Mouse (Mus musculus): ENCODE results near the gene Tecta.

Gene Tecta

DNA sequence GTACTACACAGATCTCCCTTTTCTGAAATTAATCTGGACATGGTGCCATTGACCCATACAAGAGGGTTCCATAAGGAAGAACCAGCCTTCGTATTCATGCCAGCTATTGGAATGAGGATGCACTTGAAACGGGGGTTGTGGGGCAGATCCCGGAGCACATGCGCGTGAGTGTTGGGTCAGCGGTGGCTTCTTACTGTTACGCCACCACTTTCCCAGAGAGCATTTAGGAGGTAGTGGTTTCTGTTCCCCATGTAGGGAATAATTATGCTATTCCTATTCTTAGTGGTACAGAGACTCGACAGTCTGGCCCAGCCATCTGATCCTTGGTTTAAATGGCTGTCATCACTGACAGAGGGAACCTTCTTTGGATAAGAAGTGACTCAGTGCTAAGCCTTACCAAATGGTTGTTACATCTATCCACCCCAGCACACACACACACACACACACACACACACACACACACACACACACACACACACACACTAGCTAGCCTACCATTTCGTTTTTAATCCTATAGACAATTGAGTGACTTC lies 81.2 kb downstream of the Tecta start:
- DNase-seq (ENCODE audit: low spot score) = no peak

DNA sequence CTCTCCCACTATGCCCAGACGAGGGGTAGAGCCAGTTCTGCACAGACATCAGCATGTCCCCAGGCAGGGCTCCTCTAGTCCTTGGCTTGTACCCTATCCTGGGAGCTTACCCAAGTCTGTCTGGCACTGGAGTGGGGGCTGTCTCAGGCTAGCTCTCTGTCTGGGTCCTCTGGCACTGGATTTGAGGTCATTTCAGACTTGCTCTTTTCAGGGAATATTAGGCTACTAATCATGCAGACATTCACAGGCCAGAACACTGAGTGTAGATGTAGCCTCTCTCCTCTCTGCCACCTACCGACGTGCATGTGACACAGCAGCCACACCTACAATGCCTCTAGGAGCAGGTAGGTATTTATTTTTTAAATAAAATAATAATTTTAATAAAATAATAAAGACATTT lies 82.4 kb downstream of the Tecta start:
- DNase-seq (ENCODE audit: low spot score) = no peak

DNA sequence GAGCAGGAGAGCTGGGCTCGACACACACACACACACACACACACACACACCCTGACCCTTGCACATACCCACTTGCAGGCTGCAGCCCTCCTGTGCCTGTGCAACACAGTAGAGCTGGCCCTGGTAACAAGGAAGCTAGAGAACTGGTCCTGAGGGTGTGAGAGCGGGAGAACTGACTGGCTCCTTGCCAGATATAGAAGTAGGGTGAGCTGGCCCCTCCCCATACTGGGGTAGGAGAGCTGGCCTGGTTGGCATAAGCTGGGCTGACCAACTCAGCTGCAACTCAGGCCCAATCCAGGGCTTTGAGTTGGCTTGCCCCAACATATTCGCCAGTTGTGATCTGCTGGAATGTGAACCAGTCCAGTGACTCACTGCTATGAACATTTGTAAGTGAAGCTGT lies 83.9 kb downstream of the Tecta start:
- DNase-seq (ENCODE audit: low spot score) = no peak

DNA sequence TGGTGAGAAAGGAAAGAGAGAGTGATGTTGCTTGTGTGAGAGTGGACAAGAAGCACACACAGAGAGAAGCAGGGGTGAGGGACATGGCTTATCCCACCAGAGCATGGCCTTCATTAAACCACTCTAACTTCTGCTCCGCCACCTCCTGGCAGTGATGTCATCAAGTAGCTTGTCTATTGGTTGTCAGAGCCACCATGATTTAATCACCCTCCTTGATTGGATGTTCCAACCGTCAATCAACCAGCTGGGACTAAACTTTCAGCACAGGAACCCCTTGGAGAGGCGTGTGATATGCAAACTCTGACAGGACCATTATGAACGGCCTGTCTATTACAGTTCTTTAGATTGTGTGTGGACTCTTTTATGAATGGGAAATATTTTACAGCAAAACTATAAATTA lies 84.8 kb downstream of the Tecta start:
- no peak for DNase-seq (ENCODE audit: low spot score)

DNA sequence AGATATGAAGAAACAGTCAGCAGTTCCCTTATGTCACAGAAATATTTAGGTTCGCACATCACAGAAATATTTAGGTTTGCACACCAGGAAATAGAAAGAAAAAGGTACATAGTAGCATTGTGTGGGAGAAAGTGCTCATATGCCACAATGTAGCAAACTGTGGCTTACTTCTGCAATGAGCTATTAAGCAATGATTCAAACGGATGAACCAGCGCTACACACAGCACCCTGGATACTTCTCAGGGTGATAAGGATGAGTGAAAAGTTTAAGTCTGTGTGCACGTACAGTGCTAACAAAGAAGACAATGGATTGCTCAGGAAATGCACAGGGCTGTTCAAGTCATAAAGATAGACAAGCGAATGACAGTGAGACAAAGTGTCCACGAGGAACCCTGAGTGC lies 85.3 kb downstream of the Tecta start:
- no peak for DNase-seq (ENCODE audit: low spot score)

DNA sequence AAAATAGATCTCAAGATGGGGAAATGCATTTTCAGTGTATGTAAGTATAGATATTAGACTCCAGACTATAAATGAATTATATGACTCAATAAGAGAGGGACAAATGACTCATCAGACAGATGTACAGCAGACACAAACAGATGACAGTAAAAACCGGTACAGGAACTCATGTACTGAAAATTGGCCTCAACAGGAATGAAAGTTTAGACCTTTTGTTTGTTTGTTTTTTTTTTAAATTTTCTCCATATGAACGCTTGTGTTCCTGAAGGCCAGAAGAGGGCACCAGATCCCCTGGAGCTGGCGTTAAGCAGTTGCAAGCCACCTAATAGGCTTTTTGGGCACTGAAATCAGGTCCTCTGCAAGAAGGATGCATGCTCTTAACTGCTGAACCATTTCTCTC lies 85.9 kb downstream of the Tecta start:
- DNase-seq (ENCODE audit: low spot score) = no peak

DNA sequence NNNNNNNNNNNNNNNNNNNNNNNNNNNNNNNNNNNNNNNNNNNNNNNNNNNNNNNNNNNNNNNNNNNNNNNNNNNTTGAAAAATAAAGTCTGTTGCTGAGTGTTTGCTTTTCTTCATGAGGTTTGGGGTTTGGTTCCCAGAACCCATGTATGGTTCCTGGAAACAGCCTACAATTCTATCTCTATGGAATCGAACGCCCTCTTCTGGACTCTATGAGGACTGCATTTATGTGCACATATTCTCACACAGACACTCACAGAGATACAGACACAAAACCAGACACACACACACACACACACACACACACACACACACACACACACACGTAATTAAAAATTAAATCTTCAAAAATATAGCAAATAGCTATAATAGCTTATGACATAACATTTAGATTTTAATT lies 88.4 kb downstream of the Tecta start:
- DNase-seq (ENCODE audit: low spot score) = no peak

DNA sequence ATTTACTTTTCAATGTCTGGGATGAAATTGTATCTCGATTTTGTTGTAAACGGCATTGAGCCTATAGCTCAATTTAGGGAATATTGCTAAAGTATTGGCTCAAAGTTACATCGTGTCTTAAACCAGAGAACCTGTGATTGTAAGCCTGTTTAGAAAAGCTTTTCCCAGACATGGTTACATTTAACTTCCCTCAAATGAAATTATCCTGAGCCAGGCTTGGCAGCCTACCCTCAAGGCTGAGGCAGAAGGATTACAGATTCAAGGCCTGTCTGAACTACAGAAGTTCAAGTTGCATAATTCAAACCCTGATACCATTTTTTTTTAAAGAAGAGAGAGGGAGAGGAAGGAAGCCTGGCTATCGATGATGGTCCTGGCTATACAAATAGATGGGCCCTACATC lies 95.8 kb downstream of the Tecta start:
- DNase-seq (ENCODE audit: low spot score) = no peak

DNA sequence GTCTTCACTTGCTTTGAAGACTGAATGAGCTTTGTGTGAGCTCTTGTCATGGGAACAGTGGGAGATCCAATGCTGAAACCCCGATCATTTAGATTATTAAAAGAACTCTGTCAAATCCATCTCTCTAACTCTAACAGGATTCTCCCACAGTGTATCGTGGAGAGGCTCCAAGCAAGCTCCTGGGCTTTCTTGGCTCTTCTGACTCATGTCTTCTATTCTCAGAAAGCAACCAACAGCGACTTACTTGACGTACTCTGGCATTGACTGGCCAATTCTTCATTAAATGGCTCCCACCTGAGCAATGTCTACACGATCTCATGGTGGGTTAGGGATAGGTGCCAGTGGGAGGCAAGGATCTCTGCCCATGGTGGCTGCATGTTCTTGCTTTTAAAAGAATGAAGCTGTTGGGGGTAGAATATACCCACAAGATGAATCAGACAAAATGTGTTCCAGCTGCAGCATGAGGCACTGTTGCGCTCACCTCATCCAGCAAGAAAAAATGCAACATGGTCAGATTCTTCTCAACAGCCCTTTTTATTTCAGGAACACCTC lies 98.6 kb downstream of the Tecta start:
- no peak for DNase-seq (ENCODE audit: low spot score)

DNA sequence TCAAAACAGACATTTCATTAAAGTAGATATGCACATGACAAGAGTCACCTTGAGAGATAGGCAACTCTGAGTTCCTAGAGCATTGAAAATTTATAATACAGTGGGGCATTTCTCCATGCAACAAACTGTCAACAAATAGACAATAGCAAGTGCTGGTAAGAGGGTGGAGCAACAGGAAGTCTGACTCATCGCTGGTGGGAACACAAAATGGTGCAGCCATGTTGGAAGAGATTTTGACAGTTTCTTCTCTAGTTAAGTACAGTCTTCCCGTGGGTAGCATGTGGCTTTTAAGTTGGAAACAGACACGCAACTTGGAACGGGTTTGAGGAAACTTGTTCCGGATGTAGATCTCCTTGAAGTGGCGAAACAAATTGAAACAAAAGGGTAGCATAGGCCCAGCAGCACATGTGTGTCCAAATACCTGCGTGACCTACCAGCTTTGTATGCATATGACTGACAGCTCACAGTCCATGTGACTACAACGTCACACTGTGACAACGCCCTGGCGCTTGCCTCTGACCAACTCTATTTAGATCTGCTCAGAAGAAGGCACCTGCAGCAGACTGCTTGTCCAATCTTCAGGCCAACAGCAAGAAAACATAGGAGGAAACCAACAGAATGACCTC lies 103.3 kb downstream of the Tecta start:
- no peak for DNase-seq (ENCODE audit: low spot score)

DNA sequence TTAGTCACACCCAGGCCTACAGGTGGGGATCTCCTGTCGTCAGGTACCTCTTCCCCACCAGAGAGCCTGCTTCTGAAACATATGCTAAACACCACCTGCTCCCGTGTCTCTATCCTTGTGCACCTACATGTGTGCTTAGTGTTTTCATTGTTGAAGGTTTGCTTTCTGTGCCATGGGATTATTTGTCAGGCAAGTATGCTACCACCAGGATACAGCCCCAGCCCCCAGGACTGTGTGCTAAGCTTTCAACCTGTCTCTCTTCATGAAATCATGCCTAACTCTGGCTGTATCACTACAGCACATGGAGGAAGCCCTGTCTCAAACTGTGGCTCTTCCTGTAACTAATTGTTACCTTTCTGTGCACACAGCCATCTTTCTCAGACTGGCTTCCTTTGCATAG lies 105.6 kb downstream of the Tecta start:
- no peak for DNase-seq (ENCODE audit: low spot score)

DNA sequence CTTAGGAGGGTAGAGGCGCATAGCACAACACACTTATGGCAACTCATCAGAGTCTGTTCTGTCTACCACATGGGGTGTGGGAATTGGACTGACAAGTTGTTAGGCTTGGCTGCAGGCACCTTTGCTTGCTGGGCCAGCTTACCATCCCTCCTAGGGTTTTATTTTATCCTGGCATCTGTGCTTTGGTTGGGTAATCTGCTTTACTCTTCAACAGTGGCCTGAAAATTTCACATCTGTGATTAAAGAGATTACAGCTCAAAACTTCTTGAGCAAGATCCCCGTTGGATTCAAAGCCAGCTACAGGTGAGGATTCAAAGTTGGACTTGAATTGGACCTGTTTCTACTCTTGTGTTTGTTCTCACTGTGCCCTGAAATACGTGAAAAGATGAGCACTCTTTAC lies 106.1 kb downstream of the Tecta start:
- DNase-seq (ENCODE audit: low spot score) = no peak

DNA sequence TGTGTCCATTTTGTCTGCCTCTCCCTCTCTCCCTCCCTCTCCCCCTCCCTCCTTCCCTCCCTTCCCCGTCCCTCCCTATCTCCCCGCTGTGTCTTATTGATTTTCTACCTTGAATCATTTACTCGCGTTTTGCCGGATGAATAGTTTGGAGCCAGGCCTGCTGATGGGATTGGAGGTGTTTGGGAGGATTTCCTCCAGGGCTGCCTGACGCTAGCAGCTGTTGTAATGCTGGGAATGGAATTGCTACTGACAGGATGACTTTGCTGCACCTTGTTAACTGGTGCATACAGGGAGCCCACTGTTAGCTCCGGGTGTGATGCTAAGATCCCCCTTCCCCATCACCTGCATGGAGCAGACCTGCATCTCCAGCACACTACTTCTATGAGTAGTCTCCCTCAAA lies 106.7 kb downstream of the Tecta start:
- no peak for DNase-seq (ENCODE audit: low spot score)

DNA sequence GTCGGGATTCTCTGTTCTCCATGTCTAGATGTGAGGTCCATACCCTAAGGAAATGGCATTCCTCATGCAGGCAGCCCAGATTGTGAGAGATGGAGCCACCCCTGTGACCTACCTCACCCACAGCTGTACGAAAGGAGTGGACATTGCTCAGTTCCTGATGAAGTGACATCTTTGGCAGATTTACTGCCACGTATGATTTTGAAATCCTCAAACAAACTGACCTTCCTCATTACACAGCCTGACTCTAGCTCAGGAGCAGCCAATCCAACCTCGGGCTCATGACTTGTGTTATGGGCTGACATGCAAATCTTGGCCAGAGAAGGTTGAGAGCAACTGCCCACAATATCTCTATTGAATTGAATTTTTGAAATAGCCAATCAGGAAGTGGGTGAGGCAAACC lies 120.1 kb downstream of the Tecta start:
- DNase-seq (ENCODE audit: low spot score) = no peak

Measured in spleen, adult 12 weeks (tissue).